Mouse (Mus musculus) kidney, adult 11 months (tissue): ENCODE measurements at regions not wholly inside any gene's neighbourhood (a gene's known extent, or its start where the extent isn't known, plus 50 kb on each side); places are given as distances from the start of the nearest gene placed in this dataset.
A peak's percentile ranks its signal among the peaks of the same experiment; 100 is the strongest.

Source experiments
- DNase-seq: peaks from one replicate; pipeline ENCODE4 v3.0.0; 2022

- no peak for DNase-seq
These were observed 74.8 kb upstream of the Nfil3 start for GRCm38 (mm10) chr13:53055697-53056096.

- DNase-seq, result no peak
These were observed 72.3 kb upstream of the Nfil3 start for GRCm38 (mm10) chr13:53053211-53053610.

- DNase-seq, result no peak
These were observed 71.9 kb upstream of the Nfil3 start for GRCm38 (mm10) chr13:53052806-53053205.

GRCm38 (mm10) chr13:53052188-53052587, 71.3 kb upstream of the Nfil3 start:
- DNase-seq, result no peak

- peak; percentile 0 for DNase-seq
These were observed 70.5 kb upstream of the Nfil3 start for GRCm38 (mm10) chr13:53051386-53051785.

- no peak for DNase-seq
These were observed 68.3 kb upstream of the Nfil3 start for GRCm38 (mm10) chr13:53049176-53049575.

- no peak for DNase-seq
These were observed 52.5 kb upstream of the Nfil3 start for GRCm38 (mm10) chr13:53033189-53033943.
